Mouse (Mus musculus): Measurements from ENCODE around the gene Ptpn14.

Ptpn14 gene

GRCm38 (mm10) chr1:189866621-189867020 is 138.6 kb downstream of the Ptpn14 start:
- DNase-seq (ENCODE audit: inconsistent ontology term): no peak

- no peak for DNase-seq (ENCODE audit: inconsistent ontology term)
These were observed 139.0 kb downstream of the Ptpn14 start for GRCm38 (mm10) chr1:189867034-189867433.

- DNase-seq (ENCODE audit: inconsistent ontology term): peak; percentile 68
These were observed 139.4 kb downstream of the Ptpn14 start for GRCm38 (mm10) chr1:189867497-189867896.

GRCm38 (mm10) chr1:189868036-189868435 is 140.0 kb downstream of the Ptpn14 start:
- no peak for DNase-seq (ENCODE audit: inconsistent ontology term)

GRCm38 (mm10) chr1:189869651-189870270 is 141.7 kb downstream of the Ptpn14 start:
- DNase-seq (ENCODE audit: inconsistent ontology term): no peak

- no peak for DNase-seq (ENCODE audit: inconsistent ontology term)
These were observed 142.5 kb downstream of the Ptpn14 start for GRCm38 (mm10) chr1:189870539-189870938.

- no peak for DNase-seq (ENCODE audit: inconsistent ontology term)
These were observed 143.6 kb downstream of the Ptpn14 start for GRCm38 (mm10) chr1:189871625-189872024.

- no peak for DNase-seq (ENCODE audit: inconsistent ontology term)
These were observed 144.0 kb downstream of the Ptpn14 start for GRCm38 (mm10) chr1:189872050-189872449.

GRCm38 (mm10) chr1:189873591-189873990 is 145.5 kb downstream of the Ptpn14 start:
- DNase-seq (ENCODE audit: inconsistent ontology term): no peak

GRCm38 (mm10) chr1:189875439-189875861 is 147.4 kb downstream of the Ptpn14 start:
- no peak for DNase-seq (ENCODE audit: inconsistent ontology term)

- DNase-seq (ENCODE audit: inconsistent ontology term): no peak
These were observed 148.1 kb downstream of the Ptpn14 start for GRCm38 (mm10) chr1:189876162-189876561.

- no peak for DNase-seq (ENCODE audit: inconsistent ontology term)
These were observed 151.1 kb downstream of the Ptpn14 start for GRCm38 (mm10) chr1:189879212-189879611.

- DNase-seq (ENCODE audit: inconsistent ontology term): peak; percentile 53
These were observed 151.9 kb downstream of the Ptpn14 start for GRCm38 (mm10) chr1:189879965-189880364.

- no peak for DNase-seq (ENCODE audit: inconsistent ontology term)
These were observed 152.7 kb downstream of the Ptpn14 start for GRCm38 (mm10) chr1:189880745-189881144.

- DNase-seq (ENCODE audit: inconsistent ontology term): no peak
These were observed 154.8 kb downstream of the Ptpn14 start for GRCm38 (mm10) chr1:189882886-189883285.

GRCm38 (mm10) chr1:189883531-189884170 is 155.6 kb downstream of the Ptpn14 start:
- DNase-seq (ENCODE audit: inconsistent ontology term): no peak

- DNase-seq (ENCODE audit: inconsistent ontology term): no peak
These were observed 156.9 kb downstream of the Ptpn14 start for GRCm38 (mm10) chr1:189884951-189885350.

- DNase-seq (ENCODE audit: inconsistent ontology term): no peak
These were observed 157.9 kb downstream of the Ptpn14 start for GRCm38 (mm10) chr1:189885975-189886374.

- peak; percentile 58 for DNase-seq (ENCODE audit: inconsistent ontology term)
These were observed 159.4 kb downstream of the Ptpn14 start for GRCm38 (mm10) chr1:189887518-189887917.

- DNase-seq (ENCODE audit: inconsistent ontology term): peak; percentile 73
These were observed 160.7 kb downstream of the Ptpn14 start for GRCm38 (mm10) chr1:189888749-189889148.

- no peak for DNase-seq (ENCODE audit: inconsistent ontology term)
These were observed 166.1 kb downstream of the Ptpn14 start for GRCm38 (mm10) chr1:189894191-189894590.

- no peak for DNase-seq (ENCODE audit: inconsistent ontology term)
These were observed 169.8 kb downstream of the Ptpn14 start for GRCm38 (mm10) chr1:189897861-189898260.

GRCm38 (mm10) chr1:189898708-189899107 is 170.6 kb downstream of the Ptpn14 start:
- no peak for DNase-seq (ENCODE audit: inconsistent ontology term)

Measured in Muller cell, postnatal 12 days (primary cell).